In the genomic region with DNA sequence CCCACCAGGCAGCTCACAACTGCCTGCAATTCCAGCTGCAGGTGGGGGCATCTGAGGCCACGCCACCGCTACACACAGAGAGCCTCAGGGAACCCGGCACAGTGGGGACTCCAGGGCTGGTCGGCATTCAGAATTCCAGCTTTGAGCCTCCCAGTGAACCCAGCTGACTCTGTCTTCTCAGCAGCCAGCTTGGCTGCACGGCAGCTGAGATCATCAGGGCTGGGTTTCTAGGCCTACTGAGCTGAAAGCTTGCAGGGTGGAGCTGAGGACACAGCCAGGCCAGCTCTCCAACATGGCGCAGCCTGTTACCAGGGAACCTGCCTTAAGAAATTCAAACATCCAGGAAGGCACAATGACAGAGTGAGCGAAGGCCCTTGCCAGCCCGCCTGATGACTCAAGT, we compare ENCODE assay signal across 10 mouse cellular contexts.
A peak's percentile ranks its signal among the peaks of the same experiment; 100 is the strongest.
DNase-seq lines count a peak whose midpoint lies in the region; ATAC-seq lines count a peak whose summit lies in the region.
"Had no signal": no experiment of that assay in that cellular context is flagged by ENCODE, and none has a peak within 500 bp of the region (broad histone marks: within the 10 kb centered on the region; RNA-seq: fewer than 3 reads in every experiment).

No protein-coding gene starts in this region.

- no peaks in the 10 kb centered on the region for H3K4me1 ChIP-seq in forebrain, embryonic 11.5 days (replicated peaks; ENCODE audit: control insufficient read depth, insufficient read depth, low read length)
- no peaks in the 10 kb centered on the region for H3K4me1 ChIP-seq in forebrain, embryonic 13.5 days

- H3K27ac ChIP-seq in forebrain, embryonic 11.5 days (ENCODE audit: low read depth, low read length), result no peak overlapping the region
- H3K27ac ChIP-seq in forebrain, embryonic 13.5 days, result no peak overlapping the region
- H3K27ac ChIP-seq: limb, embryonic 15.5 days had no signal

- no peak overlapping the region for H3K9ac ChIP-seq in forebrain, embryonic 11.5 days (ENCODE audit: low read length)
- no peak overlapping the region for H3K9ac ChIP-seq in forebrain, embryonic 13.5 days
- H3K9ac ChIP-seq: limb, embryonic 15.5 days had no signal

- DNase-seq in forebrain, embryonic 11.5 days (ENCODE audit: low spot score), result peak; percentile 62
- DNase-seq in ES-CJ7 (ENCODE audit: low read depth, low spot score), result peak; percentile 66
- peak; percentile 82 for DNase-seq in gastrocnemius, postnatal 25 days
- peak; percentile 70 for DNase-seq in layer of hippocampus, adult 9-11 months
- DNase-seq in testis, postnatal 10 days (ENCODE audit: low spot score), result no peak
- no peak for DNase-seq in urinary bladder, adult 2 months (ENCODE audit: low spot score)

- H3K4me3 ChIP-seq in forebrain, embryonic 11.5 days (ENCODE audit: low read depth, low read length), result no peak overlapping the region
- no peak overlapping the region for H3K4me3 ChIP-seq in forebrain, embryonic 13.5 days
- H3K4me3 ChIP-seq: limb, embryonic 15.5 days; myocyte had no signal

- H3K27me3 ChIP-seq in forebrain, embryonic 11.5 days (ENCODE audit: control insufficient read depth, insufficient read depth, low read length), result no peaks in the 10 kb centered on the region
- H3K27me3 ChIP-seq in forebrain, embryonic 13.5 days, result no peaks in the 10 kb centered on the region
- H3K27me3 ChIP-seq: limb, embryonic 15.5 days had no signal

- no peak overlapping the region for H3K4me2 ChIP-seq in forebrain, embryonic 11.5 days (ENCODE audit: low read depth, low read length, severe bottlenecking)
- H3K4me2 ChIP-seq in forebrain, embryonic 13.5 days, result no peak overlapping the region
- H3K4me2 ChIP-seq: limb, embryonic 15.5 days had no signal

- 50% methylated on average over 8 of the region's 8 CpGs for WGBS in forebrain, embryonic 11.5 days
- 53% methylated on average over 8 of the region's 8 CpGs for WGBS in forebrain, embryonic 13.5 days

- ATAC-seq in forebrain, embryonic 11.5 days (replicated peaks; ENCODE audit: low FRiP score), result no peak
- no peak for ATAC-seq in forebrain, embryonic 13.5 days
- ATAC-seq in megakaryocyte-erythroid progenitor cell, adult 5-6 weeks (replicated peaks; ENCODE audit: low FRiP score, low TSS enrichment, poor library complexity, severe bottlenecking), result no peak

- no peaks in the 10 kb centered on the region for H3K9me3 ChIP-seq in forebrain, embryonic 11.5 days (ENCODE audit: control insufficient read depth, low read length)
- peaks cover 6% of the 10 kb centered on the region; the same call in 1 of the 2 replicates for H3K9me3 ChIP-seq in forebrain, embryonic 13.5 days (replicated peaks)
- H3K9me3 ChIP-seq: limb, embryonic 15.5 days had no signal

- no peaks in the 10 kb centered on the region; the same call in 1 of the 2 replicates for H3K36me3 ChIP-seq in forebrain, embryonic 11.5 days (ENCODE audit: control insufficient read depth, insufficient read depth, low read length)
- peaks cover 26% of the 10 kb centered on the region for H3K36me3 ChIP-seq in forebrain, embryonic 13.5 days (ENCODE audit: poor library complexity, severe bottlenecking)

Comparison
In these comparisons a context has a peak if more than half of its experiments do, and no peak if none do; other contexts are left out.
1. DNase-seq: peak in forebrain, embryonic 11.5 days (single experiment), ES-CJ7 (single experiment), gastrocnemius, postnatal 25 days (single experiment) and layer of hippocampus, adult 9-11 months (single experiment); none in testis, postnatal 10 days (single experiment) and urinary bladder, adult 2 months (single experiment).